Mouse (Mus musculus) cerebellum, postnatal 4 days (tissue): Measurements from ENCODE around the gene Krt14.

Experiments
- DNase-seq, 2 experiments: peaks; one replicate each; pipeline ENCODE4 v3.0.0; 2022; ENCODE audit warnings: low spot score in 2 of 2, mixed read lengths in 1 of 2

The Krt14 gene

DNA sequence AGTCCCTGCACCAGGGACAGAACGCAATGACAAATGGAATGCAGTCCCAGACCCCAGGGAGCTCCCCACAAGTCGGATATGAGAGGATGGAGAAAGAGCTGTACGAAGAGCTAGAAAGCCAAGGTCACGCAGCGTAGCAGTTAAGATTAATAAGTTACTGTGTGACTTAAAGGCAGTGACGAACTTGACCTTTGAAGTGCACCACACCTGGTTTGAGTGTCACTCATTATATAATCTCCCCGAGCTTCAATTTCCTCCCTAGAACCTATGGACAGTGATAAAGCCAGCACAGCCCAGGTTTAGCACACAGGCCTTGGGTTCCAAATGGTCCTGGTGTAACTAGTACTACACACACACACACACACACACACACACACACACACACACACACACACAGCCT, 43.0 kb downstream of the Krt14 start:
- DNase-seq, result no peak

DNA sequence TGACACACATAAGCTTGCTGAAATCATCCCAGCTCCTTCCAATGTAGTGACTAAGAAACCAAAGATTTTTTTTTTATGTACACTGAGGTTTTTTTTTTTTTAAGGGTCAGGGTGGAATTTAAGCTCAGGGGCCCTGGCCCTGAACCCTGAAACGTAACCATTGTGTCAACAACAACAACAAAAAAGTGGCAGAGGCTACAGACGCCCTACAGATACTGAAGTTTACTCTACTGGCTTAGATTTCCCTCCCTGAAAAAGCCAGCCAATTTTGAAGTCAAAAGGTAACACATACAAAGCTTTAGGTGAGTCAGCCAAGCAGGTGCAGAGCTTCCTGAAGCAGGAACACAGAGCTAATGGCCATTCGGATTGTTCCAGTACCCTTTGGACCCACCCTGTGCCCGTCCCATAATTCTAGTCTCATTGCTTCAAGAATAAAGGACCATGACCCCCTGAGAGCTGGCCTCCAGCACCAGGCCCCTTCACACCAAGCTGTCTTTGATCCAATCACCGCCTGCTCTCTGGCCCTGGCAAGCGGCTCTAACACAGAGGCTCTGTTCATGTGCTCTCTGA, 49.4 kb downstream of the Krt14 start:
- no peak for DNase-seq

DNA sequence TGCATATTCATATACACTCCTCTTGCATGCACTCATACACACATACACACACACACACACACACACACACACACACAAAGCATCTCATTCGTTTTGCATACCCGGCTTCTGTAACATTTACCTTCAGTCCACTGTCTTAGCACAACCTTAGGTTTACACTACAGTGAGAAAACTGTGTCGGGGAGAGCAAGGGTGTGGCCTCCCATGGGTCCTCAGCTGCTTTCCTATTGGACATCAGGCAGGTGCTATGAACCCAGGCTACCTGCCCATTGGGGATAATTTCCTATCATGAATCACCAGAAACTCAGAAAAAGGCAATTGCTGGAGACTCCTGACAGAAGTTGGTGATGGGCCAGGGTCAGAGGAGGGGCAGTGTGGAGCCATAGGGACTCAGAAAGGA, 50.0 kb downstream of the Krt14 start:
- no peak for DNase-seq

DNA sequence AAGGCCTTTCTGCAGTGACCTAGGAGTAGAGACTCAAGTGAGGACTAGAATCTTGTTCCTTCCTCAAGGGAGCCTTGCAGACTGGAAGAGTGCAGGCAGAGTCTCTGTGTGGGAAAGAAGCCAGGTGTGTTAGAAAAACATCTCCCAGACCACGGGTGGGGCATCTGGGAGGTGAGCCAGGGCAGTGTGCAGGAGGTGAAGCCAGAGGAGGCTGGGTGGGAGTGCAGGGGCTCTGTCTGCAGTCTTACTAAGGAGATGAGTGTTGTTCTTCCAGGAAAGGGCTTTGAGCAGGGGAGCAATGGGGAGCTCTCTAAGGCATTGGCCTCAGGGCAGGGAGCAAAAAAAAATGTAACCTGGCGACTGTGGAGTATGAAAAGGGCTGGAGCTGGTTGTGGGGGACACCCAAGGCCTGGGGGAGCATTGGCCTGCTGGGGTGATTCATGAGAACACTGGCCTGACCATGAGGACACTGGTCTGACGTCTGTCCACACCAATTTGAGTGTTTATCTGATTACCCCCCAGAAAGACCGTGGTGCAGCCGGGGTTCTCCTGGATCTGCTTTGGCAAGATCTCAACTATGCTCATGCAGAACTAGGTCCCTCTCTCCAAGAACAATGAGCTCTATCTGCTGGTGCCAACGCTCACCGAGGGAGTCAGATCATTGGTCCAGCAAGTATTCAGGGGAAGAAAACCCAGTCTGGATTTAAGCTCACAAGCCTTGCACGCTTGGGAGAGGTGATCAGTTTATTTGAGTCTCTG, 51.7 kb downstream of the Krt14 start:
- no peak for DNase-seq
